Mouse (Mus musculus): Measurements from ENCODE around the gene Dhh.

Gene Dhh

GRCm38 (mm10) chr15:98871070-98871915 is 27.0 kb downstream of the Dhh start, which contains the start of gene Kmt2d:
Kmt2d (minus strand) TSS chr15:98871204.
- DNase-seq, result no peak

- peak; percentile 25 to 59 for DNase-seq
These were observed 27.9 kb downstream of the Dhh start for GRCm38 (mm10) chr15:98870179-98871069.

GRCm38 (mm10) chr15:98869342-98870178 is 28.8 kb downstream of the Dhh start:
- peak in 1 of 2 experiments; percentile 37 for DNase-seq

GRCm38 (mm10) chr15:98868346-98869063 is 29.8 kb downstream of the Dhh start:
- peak in 1 of 2 experiments; percentile 15 for DNase-seq

- DNase-seq, result peak; percentile 46 to 66
These were observed 31.0 kb downstream of the Dhh start for GRCm38 (mm10) chr15:98867321-98867720.

GRCm38 (mm10) chr15:98866501-98866900 is 31.8 kb downstream of the Dhh start:
- DNase-seq, result no peak

GRCm38 (mm10) chr15:98865771-98866170 is 32.6 kb downstream of the Dhh start:
- no peak for DNase-seq

- DNase-seq, result no peak
These were observed 33.4 kb downstream of the Dhh start for GRCm38 (mm10) chr15:98864951-98865350.

GRCm38 (mm10) chr15:98863451-98863958 is 34.8 kb downstream of the Dhh start:
- peak in 1 of 2 experiments; percentile 17 for DNase-seq

GRCm38 (mm10) chr15:98861701-98862410 is 36.5 kb downstream of the Dhh start:
- DNase-seq, result peak in 1 of 2 experiments; percentile 29

GRCm38 (mm10) chr15:98860921-98861320 is 37.4 kb downstream of the Dhh start:
- no peak for DNase-seq

- DNase-seq, result no peak
These were observed 38.9 kb downstream of the Dhh start for GRCm38 (mm10) chr15:98859319-98860043.

GRCm38 (mm10) chr15:98854214-98854613 is 44.1 kb downstream of the Dhh start:
- DNase-seq, result no peak

- DNase-seq, result peak in 1 of 2 experiments; percentile 30
These were observed 45.0 kb downstream of the Dhh start for GRCm38 (mm10) chr15:98853161-98853937.

- DNase-seq, result no peak
These were observed 45.6 kb downstream of the Dhh start for GRCm38 (mm10) chr15:98852733-98853132.

- no peak for DNase-seq
These were observed 46.3 kb downstream of the Dhh start for GRCm38 (mm10) chr15:98852071-98852470.

- peak in 1 of 2 experiments; percentile 13 for DNase-seq
These were observed 47.0 kb downstream of the Dhh start for GRCm38 (mm10) chr15:98851229-98851818.

- DNase-seq, result no peak
These were observed 47.7 kb downstream of the Dhh start for GRCm38 (mm10) chr15:98850668-98851067.
